Mouse (Mus musculus): ENCODE results near the gene Agrp. TPM values are rescaled to one million over a fixed set of nuclear protein-coding genes. Genes with fewer than 3 reads are reported as not detected.
A peak's percentile ranks its signal among the peaks of the same experiment; 100 is the strongest.
"Not testable (repeated sequence)": the region's sequence is repeated elsewhere in the genome, so short reads cannot be mapped to it uniquely, and the experiment has no call there.

Gene Agrp
- polyA plus RNA-seq, 1 experiment from 2014 or later = 0.88 TPM

GRCm38 (mm10) chr8:105592431-105592830 is 44.8 kb downstream of the Agrp start:
- 74% methylated on average over 2 of the region's 2 CpGs for WGBS
- H3K4me3 ChIP-seq (replicated peaks) = no peak overlapping the region
- no peaks in the 10 kb centered on the region for H3K36me3 ChIP-seq
- H3K27me3 ChIP-seq (replicated peaks) = no peaks in the 10 kb centered on the region
- no peak overlapping the region for H3K4me2 ChIP-seq (replicated peaks)
- no peak overlapping the region for H3K9ac ChIP-seq
- no peak for ATAC-seq
- H3K4me1 ChIP-seq (replicated peaks) = peaks cover 14% of the 10 kb centered on the region
- H3K27ac ChIP-seq = 0 out of 2 replicates have a peak overlapping the region, but pooled peaks have one; percentile 32
- H3K9me3 ChIP-seq = no peaks in the 10 kb centered on the region

DNA sequence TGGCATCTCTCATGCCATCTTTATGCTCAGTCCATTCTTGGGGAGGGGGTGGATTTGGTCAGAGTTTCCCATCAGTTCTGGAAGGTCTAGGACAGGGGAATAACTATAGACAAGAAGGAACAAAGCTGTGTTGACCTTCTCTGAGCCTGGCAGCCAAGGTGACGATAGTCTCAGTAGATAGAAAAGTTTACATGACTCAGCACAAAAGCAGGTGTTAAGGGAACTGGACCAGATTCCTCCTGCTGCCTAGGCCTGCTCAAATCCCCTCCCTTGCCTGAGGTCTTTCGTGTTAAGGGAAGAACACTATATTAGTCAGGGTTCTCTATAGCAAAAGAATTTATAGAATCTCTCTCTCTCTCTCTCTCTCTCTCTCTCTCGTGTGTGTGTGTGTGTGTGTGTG is 57.5 kb downstream of the Agrp start:
- no peak for ATAC-seq
- 59% methylated on average over 3 of the region's 3 CpGs for WGBS
- Histone ChIP-seq H3K9ac (no peak overlapping the region), H3K4me1 (replicated peaks) (no peaks in the 10 kb centered on the region), H3K27me3 (replicated peaks) (no peaks in the 10 kb centered on the region), H3K4me2 (replicated peaks) (no peak overlapping the region), H3K4me3 (replicated peaks) (no peak overlapping the region), H3K36me3 (no peaks in the 10 kb centered on the region), H3K27ac (no peak overlapping the region), H3K9me3 (no peaks in the 10 kb centered on the region)

GRCm38 (mm10) chr8:105575538-105575937 is 61.7 kb downstream of the Agrp start:
- no peak for ATAC-seq
- no peak overlapping the region for H3K9ac ChIP-seq
- no peaks in the 10 kb centered on the region for H3K36me3 ChIP-seq
- H3K9me3 ChIP-seq = no peaks in the 10 kb centered on the region
- H3K27ac ChIP-seq = no peak overlapping the region
- no peak overlapping the region for H3K4me3 ChIP-seq (replicated peaks)
- no peak overlapping the region for H3K4me2 ChIP-seq (replicated peaks)
- no peaks in the 10 kb centered on the region for H3K4me1 ChIP-seq (replicated peaks)
- 57% methylated on average over 3 of the region's 3 CpGs for WGBS
- no peaks in the 10 kb centered on the region for H3K27me3 ChIP-seq (replicated peaks)

DNA sequence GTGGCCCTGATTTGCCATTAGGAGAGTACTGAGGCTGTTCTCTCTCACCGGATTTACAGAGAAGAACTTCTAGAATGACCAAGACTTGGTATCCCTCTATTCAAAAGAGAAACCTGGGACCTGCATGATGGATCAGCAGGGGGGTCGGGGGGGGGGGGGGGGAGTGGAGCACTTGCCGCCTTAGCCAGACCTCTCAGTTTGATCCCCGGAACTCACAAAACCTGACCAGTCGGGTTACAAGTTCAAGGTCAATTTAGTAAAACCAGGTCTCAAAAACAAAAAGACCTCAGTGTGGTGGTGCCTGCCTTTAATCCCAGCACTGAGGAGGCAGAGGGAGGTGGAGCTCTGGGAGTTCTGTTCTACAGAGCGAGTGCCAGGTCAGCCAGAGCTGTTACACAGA is 62.5 kb downstream of the Agrp start:
- Histone ChIP-seq H3K36me3 (no peaks in the 10 kb centered on the region), H3K4me1 (replicated peaks) (no peaks in the 10 kb centered on the region), H3K4me3 (replicated peaks) (no peak overlapping the region), H3K9ac (no peak overlapping the region), H3K27me3 (replicated peaks) (no peaks in the 10 kb centered on the region), H3K4me2 (replicated peaks) (no peak overlapping the region), H3K27ac (no peak overlapping the region), H3K9me3 (no peaks in the 10 kb centered on the region)
- no peak for ATAC-seq
- WGBS = 37% methylated on average over 6 of the region's 6 CpGs

- Histone ChIP-seq H3K9ac (no peak overlapping the region), H3K4me3 (replicated peaks) (no peak overlapping the region), H3K4me1 (replicated peaks) (no peaks in the 10 kb centered on the region), H3K9me3 (no peaks in the 10 kb centered on the region), H3K27me3 (replicated peaks) (no peaks in the 10 kb centered on the region), H3K27ac (no peak overlapping the region), H3K4me2 (replicated peaks) (no peak overlapping the region), H3K36me3 (no peaks in the 10 kb centered on the region)
- no peak for ATAC-seq
Observed at GRCm38 (mm10) chr8:105573427-105573826, 63.8 kb downstream of the Agrp start.

DNA sequence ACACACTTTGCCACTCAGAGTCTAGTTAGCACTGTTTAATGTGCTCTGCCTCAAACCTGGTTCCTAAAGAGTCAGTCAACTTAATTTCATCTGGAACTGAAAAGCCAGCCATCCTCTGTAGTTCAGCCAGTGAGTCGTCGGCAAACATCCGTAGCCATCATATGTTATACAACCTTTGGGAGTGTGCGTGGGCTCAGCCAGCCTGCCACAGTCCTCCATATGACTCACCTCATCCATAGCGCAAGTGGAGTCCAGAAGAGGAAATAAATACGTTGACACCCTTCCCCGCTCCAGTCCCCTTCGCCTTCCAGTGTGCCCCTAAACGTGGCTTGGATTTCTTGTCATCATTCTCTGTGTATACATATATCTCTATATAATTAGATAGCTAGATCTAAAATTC is 65.4 kb downstream of the Agrp start:
- H3K9me3 ChIP-seq = no peaks in the 10 kb centered on the region
- H3K27ac ChIP-seq = no peak overlapping the region
- H3K9ac ChIP-seq = no peak overlapping the region
- H3K36me3 ChIP-seq = no peaks in the 10 kb centered on the region
- WGBS = 87% methylated on average over 9 of the region's 9 CpGs
- no peak for ATAC-seq
- H3K27me3 ChIP-seq (replicated peaks) = no peaks in the 10 kb centered on the region
- peaks cover 4% of the 10 kb centered on the region for H3K4me1 ChIP-seq (replicated peaks)
- H3K4me2 ChIP-seq (replicated peaks) = no peak overlapping the region
- H3K4me3 ChIP-seq (replicated peaks) = no peak overlapping the region

DNA sequence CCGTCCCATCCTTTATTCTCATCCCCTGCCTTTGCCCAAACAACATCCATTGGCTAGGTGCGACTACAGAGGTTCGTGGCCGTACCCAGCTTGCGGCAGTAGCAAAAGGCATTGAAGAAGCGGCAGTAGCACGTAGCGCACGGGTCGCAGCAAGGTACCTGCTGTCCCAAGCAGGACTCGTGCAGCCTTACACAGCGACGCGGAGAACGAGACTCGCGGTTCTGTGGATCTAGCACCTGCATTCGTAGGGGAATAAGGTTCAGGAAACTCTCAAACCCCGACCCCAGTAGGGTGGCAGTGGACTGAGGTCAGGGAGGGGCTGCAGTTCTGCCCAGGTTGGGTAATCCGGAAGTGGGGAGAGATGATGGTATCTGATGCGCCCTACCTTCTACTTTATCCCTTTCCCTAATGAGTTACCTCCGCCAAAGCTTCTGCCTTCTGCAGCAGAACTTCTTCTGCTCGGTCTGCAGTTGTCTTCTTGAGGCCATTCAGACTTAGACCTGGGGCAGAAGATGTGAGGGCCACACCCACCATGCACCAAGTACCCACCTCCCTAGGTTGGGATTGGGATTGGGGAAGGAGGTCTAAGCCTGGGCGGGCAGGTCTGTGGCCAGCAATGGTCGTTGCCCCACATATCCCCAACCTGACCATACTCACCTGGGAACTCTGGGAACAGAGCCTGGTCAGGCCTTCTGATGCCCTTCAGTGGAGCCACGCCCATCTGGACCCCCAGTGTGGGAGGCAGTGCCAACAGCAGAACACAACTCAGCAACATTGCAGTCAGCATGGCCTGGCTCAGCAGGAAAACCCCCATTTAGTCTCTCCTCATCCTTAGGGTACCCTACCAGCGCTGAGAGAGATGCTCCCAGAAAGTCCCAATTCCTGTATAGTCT is 70.2 kb downstream of the Agrp start:
- Histone ChIP-seq H3K4me3 (replicated peaks) (peak overlapping the region; percentile 95), H3K4me1 (replicated peaks) (peaks cover 20% of the 10 kb centered on the region), H3K4me2 (replicated peaks) (peak overlapping the region; percentile 83), H3K27ac (0 out of 2 replicates have a peak overlapping the region, but pooled peaks have one; percentile 14), H3K36me3 (no peaks in the 10 kb centered on the region), H3K9me3 (no peaks in the 10 kb centered on the region), H3K27me3 (replicated peaks) (no peaks in the 10 kb centered on the region), H3K9ac (peak overlapping the region; percentile 41)
- 26% methylated on average over 27 of the region's 27 CpGs for WGBS
- ATAC-seq = peak; percentile 11; the same call in 1 of the 2 replicates

GRCm38 (mm10) chr8:105565952-105566702 is 71.1 kb downstream of the Agrp start, which contains the start of gene Atp6v0d1:
TSS of gene Atp6v0d1 (minus strand) at chr8:105566047.
- Histone ChIP-seq H3K4me1 (replicated peaks) (peaks cover 20% of the 10 kb centered on the region), H3K9me3 (no peaks in the 10 kb centered on the region), H3K27me3 (replicated peaks) (no peaks in the 10 kb centered on the region), H3K27ac (peak within 1 kb of the TSS; percentile 70), H3K36me3 (no peaks in the 10 kb centered on the region), H3K9ac (peak within 1 kb of the TSS; percentile 77), H3K4me2 (replicated peaks) (peak within 1 kb of the TSS; percentile 83), H3K4me3 (replicated peaks) (peak within 1 kb of the TSS; percentile 95)
- WGBS = 3% methylated on average over 52 of the region's 53 CpGs
- peak; percentile 99 for ATAC-seq

DNA sequence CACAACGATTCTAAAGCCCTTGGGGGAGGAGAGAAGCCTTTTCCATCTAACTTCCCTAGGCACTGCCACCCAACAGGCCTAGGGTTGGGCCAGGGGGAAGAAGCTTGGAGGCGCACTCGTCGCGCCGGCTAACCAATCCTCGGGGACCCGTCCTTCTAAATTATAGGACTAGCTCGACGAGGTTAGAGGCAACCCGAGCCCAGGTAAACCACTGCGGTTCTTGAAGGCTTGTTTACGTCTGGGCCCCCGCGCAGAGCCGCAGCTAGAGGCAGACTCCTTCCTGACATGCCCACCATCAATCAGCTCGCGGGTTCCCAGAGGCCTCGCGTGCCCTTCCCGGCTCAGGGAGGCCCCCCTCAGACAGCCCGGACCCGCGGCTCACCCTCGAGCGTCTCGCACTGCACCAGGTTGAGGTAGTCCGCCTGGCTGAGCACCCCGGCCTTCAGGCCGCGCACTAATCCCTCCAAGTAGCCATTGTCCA is 71.8 kb downstream of the Agrp start:
- Histone ChIP-seq H3K27me3 (replicated peaks) (no peaks in the 10 kb centered on the region), H3K9ac (peak overlapping the region; percentile 77), H3K36me3 (no peaks in the 10 kb centered on the region), H3K4me1 (replicated peaks) (peaks cover 20% of the 10 kb centered on the region), H3K4me2 (replicated peaks) (peak overlapping the region; percentile 83), H3K9me3 (no peaks in the 10 kb centered on the region), H3K4me3 (replicated peaks) (peak overlapping the region; percentile 95), H3K27ac (peak overlapping the region; percentile 70)
- peak; percentile 78 for ATAC-seq
- under 1% methylated on average over 31 of the region's 31 CpGs for WGBS

DNA sequence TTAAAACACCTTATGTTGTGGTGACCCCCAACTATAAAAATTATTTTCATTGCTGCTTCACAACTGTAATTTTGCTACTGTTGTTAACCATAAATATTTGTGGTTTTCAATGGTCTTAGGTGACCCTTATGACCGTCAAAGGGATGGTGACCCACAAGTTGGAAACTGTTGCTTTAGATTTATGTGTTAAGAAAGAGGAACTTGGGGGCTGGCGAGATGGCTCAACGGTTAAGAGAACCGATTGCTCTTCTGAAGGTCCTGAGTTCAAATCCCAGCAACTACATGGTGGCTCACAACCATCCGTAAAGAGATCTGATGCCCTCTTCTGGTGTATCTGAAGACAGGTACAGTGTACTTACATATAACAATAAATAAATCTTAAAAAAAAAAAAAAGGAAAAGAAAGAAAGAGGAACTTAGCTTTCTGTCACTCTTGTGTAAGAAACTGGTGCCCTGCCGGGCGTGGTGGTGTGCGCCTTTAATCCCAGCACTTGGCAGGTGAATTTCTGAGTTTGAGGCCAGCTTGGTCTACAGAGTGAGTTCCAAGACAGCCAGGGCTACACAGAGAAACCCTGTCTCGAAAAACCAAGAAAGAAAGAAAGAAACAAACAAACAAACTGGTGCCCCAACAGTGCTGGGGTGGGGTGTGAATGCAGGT is 72.5 kb downstream of the Agrp start:
- H3K9ac ChIP-seq = peak overlapping the region; percentile 77; the same call in 1 of the 2 replicates
- H3K27ac ChIP-seq; H3K36me3 ChIP-seq; H3K27me3 ChIP-seq (replicated peaks); H3K9me3 ChIP-seq; ATAC-seq: not testable (repeated sequence)
- H3K4me2 ChIP-seq (replicated peaks) = peak overlapping the region; percentile 83
- H3K4me3 ChIP-seq (replicated peaks) = peak overlapping the region; percentile 95
- H3K4me1 ChIP-seq (replicated peaks) = peaks cover 20% of the 10 kb centered on the region
- 83% methylated on average over 9 of the region's 9 CpGs for WGBS

DNA sequence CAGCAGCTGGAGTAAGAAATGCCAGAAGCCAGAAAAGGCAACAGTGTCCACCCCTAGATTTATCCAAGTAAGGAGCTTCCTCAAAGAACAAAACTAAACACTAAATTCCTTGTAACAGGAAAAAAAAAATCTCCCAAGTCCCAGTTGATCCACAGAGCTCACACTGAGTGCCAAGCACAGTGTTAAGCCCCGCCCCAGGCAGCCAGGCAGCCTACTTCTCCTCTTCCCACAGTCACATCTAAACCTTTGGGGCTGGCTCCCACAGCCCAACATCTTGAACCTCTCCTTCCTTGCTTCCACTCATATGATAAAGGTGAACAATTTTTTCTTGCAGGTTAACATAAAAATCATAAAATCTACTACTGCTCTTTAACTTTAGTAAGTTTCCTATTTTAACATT is 73.3 kb downstream of the Agrp start:
- H3K9me3 ChIP-seq = no peaks in the 10 kb centered on the region
- H3K9ac ChIP-seq = no peak overlapping the region
- H3K4me3 ChIP-seq (replicated peaks) = no peak overlapping the region
- H3K27me3 ChIP-seq (replicated peaks) = no peaks in the 10 kb centered on the region
- 88% methylated on average over 1 of the region's 1 CpGs for whole genome bisulfite sequencing
- no peak overlapping the region for H3K27ac ChIP-seq
- ATAC-seq = no peak
- no peak overlapping the region for H3K4me2 ChIP-seq (replicated peaks)
- H3K36me3 ChIP-seq = no peaks in the 10 kb centered on the region
- peaks cover 20% of the 10 kb centered on the region for H3K4me1 ChIP-seq (replicated peaks)

GRCm38 (mm10) chr8:105562863-105563262 is 74.3 kb downstream of the Agrp start:
- 91% methylated on average over 3 of the region's 3 CpGs for WGBS
- no peaks in the 10 kb centered on the region for H3K9me3 ChIP-seq

More at GRCm38 (mm10) chr8:105562863-105563262, 74.3 kb downstream of the Agrp start:
- no peak overlapping the region for H3K27ac ChIP-seq
- H3K36me3 ChIP-seq = no peaks in the 10 kb centered on the region
- no peak for ATAC-seq
- H3K27me3 ChIP-seq (replicated peaks) = no peaks in the 10 kb centered on the region
- no peak overlapping the region for H3K9ac ChIP-seq
- no peak overlapping the region for H3K4me3 ChIP-seq (replicated peaks)
- peaks cover 20% of the 10 kb centered on the region for H3K4me1 ChIP-seq (replicated peaks)
- no peak overlapping the region for H3K4me2 ChIP-seq (replicated peaks)

Measured in intestine, embryonic 15.5 days (tissue).